Mouse (Mus musculus) left cerebral cortex, adult 18-20 months (tissue): ENCODE results near the gene Stx3. TPM values are rescaled to one million over a fixed set of nuclear protein-coding genes. Genes with fewer than 3 reads are reported as not detected.

Source experiments
- DNase-seq, 2 experiments: peaks; one replicate each; pipeline ENCODE4 v3.0.0; 2021 to 2022; ENCODE audit warnings: low spot score in 2 of 2, mixed read lengths in 1 of 2
- long read RNA-seq, 2 experiments: library from polyadenylated mRNA; stranded (forward); transcript quantifications; one replicate each; pipeline ENCODE4 v2.0.0; 2021
- total RNA-seq, 2 experiments: library from RNA; stranded (reverse); gene quantifications; 2 replicates each; pipeline ENCODE4 v1.2.3; 2021

Stx3 gene
- total RNA-seq = 10 to 100 TPM; 29.5 to 30.8 TPM
- long read RNA-seq, experiment 1, transcript Stx3-208 (11 exons, 1,018 nt) = major isoform, 11 of 38 reads
- long read RNA-seq, experiment 1, partial matches to known transcripts = 1 of 38 reads
- long read RNA-seq, experiment 1, other reads (novel, unspliced or antisense) = 18 of 38 reads
- long read RNA-seq, experiment 2, transcript Stx3-208 (11 exons, 1,018 nt) = major isoform, 15 of 38 reads
- long read RNA-seq, experiment 2, partial matches to known transcripts = 2 of 38 reads
- long read RNA-seq, experiment 2, other reads (novel, unspliced or antisense) = 12 of 38 reads

DNA sequence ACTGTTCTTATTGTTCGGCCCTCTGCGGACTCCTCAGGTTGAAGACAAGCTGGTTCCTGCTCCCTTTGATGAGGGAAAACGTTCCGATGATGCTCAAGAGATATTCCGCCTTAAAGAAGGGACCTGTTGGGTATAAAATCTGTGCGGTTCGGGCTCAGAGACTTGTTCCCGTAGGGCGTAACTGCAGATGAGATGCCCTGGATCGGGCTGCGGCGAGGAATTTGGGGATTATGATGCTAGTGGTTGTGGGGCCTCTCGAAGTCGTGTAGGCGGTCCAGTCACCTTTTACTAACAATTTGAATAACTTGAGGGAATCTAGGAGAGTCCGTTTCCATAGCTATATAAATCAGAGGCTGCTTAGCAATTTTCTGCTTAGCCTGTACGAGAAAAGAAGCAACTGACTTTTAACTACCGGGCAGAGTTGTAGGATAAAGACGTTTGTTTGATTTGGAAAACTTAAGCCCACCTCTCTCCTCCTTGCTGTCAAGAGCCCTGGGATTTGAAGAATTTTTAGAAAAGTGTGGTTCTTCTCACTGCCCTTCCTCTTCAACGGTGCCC lies at the start of gene Stx3:
TSS of gene Stx3 (minus strand) at position 261 of the 558 bp plus-strand sequence.
- DNase-seq = peak; percentile 9 to 21

DNA sequence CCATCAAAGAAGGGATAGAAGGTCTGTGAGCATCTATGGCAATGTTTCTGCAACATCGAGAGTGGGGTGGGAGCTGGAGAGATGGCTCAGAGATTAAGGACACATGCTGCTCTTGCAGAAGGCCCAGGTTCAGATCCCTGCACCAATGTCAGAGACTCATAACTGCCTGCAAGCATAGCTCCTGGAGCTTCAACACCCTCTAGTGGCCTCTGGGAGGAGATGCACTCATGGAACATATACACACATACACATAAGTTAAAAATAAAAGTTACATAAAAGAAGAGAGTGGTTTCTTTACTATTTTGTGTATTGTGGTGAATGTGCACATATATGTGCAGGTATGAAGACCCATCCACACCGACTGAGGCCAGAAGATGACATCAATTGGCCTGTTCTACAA lies 48.6 kb upstream of the Stx3 start:
- no peak for DNase-seq

DNA sequence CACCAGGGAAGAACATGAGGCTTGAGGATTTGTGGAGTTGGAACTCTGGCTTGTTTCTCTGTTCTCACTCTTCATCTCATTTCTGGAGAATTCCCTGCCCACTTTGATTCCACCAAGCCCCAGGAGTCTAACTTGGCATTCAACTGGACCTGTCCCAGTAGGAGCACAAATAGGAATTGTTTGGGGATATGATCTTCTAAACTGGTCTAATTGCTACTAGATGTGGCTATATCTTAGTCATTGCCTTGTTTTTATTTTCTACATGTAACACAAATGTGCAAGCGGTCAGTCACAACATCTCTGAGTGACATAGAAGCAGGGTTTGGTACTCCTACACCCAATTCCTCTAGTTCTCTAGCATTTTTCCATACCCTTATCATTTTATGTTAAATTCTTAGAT lies 41.8 kb upstream of the Stx3 start, which contains the start of gene Olfr1418:
TSS of gene Olfr1418 (minus strand) at position 101 of the 400 bp plus-strand sequence.
- no peak for DNase-seq

DNA sequence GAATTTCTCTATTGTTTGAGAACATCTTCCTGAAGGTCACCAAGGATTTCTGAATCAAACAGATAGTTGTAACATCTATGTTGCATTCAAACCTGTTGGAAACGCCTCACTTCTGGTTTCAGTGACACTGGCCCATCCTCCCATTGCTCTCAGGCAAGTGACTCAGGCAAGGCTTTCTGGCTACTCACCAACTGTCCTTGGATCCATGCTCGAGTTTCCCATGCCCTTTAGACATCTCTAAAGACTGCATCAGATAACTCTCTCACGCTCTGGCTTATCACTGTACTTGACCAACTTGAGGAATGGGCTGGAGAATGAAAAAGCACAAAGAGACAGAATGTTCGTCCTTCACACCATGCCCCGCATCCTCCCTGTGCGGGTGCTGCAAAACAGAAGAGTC lies 37.3 kb upstream of the Stx3 start:
- DNase-seq = no peak

DNA sequence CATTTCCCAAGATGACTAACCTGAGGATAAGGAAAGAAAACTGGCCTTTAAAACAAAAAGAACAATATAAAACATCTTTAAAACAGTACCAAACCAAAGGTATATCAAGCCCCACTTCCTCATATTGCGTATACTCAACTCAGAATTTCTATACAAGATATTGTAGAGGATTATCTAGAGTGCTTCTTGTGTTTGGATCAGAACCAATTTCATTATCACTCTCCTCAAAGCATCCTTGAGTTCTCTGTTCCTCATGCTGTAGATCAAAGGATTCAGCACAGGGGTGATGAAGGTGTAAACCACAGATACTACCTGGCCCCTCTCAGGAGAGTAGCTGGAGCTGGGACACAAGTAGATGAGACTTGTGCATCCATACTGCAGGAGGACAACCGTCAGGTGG lies 35.6 kb upstream of the Stx3 start:
- DNase-seq = no peak

DNA sequence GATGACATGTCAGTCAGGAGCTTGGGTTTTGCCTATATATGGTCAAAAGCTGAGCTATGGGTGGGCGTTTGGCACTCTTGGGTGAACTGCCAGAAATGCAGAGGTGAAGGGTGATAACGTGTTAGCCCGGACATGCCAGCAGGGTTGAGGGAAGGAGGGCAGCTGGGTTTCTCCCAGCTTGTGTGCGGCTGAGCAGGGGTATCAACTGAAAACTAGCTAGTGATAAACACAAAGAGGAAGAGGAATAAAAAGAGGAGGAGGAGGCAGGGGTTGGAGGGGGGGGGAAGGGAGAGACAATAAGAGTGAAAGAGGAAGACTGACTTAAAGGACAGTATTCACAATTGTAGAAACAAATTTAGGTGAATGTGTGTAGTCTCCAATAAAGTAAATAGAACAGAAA lies 33.4 kb upstream of the Stx3 start:
- no peak for DNase-seq

DNA sequence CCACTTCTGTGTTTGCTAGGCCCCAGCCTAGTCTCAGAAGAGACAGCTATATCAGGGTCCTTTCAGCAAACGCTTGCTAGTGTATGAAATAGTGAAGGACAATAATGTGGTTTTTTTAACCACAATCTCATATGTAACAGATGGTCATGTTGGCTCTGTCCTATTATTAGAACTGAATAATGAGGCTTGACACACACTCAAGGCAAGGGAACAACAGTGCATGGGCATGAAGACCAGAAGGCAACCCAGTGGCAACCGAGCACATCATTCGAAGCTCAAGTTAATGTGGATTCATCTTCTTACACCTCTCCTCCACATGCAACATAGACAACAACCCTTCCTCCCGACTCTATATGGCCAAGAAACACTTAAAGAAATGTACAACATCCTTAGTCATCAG lies 27.1 kb upstream of the Stx3 start:
- DNase-seq = no peak

DNA sequence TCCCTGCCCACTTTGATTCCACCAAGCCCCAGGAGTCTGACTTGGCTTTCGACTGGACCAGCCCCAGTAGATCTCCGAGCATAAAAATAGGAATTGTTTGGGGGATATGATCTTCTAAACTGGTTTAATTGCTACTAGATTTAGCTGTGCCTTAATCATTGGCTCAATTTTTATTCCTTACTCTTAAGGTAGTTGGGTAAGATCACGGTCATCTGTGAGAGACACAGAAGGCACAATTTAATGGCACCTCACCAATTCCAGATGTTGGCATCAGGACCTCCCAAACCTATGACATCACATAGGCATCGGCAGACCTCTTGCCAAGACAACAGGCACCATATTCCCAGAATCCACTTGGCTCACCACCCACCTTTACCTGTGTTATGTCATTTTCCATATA lies 19.9 kb upstream of the Stx3 start, which contains the start of gene Olfr1417:
TSS of gene Olfr1417 (minus strand) at position 101 of the 400 bp plus-strand sequence.
- DNase-seq = no peak

DNA sequence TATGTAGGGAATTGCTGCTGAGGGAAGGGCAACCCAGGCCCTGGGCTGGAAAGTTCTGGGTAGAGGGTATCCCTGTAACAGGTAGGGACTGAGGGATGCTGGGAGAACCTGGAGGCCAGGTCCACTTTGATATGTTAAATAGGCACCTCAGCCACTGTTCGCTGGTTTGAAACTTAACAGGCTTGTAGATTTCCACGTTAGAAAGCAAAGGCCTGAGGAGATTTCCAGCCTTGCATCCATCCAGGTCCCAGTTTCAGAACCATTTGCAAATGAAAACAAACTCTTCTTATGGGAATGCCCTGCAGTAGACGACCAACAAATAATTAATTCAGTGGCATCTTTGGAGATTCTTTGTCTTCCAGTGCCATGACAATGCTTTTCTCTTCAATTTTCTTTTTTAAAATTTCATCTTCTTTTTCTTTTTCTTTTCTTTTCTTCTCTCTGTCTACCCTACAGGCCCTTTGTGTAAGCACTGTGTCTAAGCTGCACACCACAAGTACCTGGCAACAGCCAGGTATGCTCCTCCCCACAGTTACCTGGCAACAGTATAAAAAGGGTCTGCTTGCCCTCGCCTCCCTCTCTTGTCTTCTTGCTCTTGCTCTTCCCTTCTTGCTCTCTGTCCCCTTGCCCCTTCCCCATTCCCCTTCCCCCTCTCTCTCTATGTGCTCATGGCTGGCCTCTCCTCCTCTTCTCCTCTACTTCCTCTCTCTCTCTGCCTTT lies 4.3 kb upstream of the Stx3 start:
- DNase-seq = no peak

DNA sequence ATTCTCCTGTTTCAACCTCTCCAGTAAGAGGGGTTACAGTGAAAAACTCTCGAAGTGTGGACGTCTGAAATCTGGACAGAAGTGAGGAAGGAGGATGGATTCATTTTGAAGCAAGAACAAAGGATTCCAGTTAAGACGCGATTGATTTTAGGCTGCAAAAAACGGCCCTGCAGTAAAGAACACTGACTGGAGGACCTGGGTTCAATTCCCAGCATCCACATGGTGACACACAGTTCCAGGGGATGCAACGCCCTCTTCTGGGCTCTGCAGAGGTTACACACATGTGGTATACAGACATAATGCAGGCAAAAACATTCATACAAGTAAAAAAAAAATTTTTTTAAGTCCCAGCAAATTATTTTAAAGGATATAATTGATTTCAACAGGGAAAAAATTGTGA lies 1.0 kb upstream of the Stx3 start:
- DNase-seq = no peak

DNA sequence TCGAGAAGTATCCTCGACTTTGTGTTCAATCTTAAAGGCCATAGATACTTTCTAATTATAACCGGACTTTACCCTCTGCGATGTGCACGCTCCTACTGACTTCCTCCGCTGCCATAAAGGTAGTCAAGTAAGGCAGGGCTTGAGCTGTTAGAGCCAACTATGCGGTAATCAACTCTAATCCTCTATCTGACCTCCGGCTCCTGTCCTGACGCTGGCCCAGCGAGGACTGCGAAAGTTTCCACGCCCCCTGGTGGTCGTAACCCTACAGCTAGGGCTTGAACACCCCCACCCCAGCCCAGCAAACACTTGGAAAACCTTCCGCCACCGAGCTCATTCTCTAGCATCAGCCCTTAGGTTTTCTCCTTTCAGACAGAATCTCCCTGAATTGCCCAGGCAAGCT lies 597 bp upstream of the Stx3 start:
- peak; percentile 53 to 63 for DNase-seq

DNA sequence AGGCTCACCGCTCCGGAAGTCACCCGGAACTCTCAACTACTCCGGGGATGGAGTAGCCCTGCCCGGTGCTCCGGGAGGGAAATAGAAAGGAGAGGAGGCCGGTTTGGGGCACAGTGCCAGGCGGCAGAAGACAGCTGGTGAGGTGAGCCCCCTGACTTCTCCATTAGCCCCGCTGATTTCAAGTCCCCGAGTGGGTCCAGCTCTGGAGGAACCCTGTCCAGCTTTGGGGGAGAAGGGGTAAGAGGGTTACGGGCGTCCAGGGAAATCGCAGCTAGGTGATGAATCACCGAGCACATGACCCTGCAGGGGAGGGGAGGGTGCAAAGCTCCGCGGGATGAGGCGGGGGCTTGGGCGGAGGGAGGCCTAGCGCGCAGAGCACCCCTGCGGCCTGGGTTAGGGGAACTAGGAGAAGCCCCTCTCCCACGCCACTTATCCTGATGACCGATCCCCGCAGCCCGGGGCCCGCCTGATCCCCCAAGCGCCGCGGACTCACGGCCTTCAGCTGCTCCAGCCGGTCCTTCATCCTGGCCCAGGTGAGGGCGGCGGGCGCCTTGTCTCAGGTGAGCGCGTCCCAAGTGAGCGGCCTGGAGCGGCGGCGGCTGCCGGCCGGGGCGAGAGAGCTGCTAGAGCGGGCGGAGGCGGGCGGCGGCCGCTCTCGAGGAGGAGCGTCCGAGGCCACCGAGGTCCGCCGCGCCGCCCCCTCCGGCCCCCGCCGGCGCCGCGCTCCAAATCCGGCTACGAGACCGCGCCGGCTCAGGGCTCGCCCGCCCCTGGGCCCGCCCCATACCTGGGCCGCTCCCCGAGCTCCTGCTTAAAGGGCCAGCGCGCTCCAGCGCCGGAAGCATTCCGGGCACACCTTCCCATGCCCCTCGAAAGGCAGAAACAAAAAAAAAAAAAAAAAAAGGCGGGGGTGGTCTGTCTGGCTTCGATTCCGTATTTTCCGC lies 732 bp downstream of the Stx3 start:
- DNase-seq = peak; percentile 42 to 67

DNA sequence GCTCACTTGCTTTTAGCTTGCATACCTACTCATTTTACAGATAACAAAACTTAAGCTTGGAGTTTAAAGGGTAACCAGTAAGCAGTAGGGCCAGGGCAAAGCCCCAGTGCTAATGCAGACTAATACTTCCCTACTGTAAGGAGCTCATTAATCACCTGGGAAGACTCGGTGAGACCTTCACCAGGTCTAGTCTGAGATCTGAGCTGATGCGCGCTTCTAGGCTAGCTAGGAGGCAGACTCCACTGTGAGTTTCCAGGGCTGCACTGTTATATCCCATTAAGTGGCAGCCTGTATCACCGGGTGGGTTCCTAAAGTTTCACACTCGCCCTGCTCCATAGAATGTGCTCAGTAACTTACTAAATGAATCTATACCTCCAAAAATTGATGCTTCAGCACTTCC lies 1.6 kb downstream of the Stx3 start:
- DNase-seq = no peak

DNA sequence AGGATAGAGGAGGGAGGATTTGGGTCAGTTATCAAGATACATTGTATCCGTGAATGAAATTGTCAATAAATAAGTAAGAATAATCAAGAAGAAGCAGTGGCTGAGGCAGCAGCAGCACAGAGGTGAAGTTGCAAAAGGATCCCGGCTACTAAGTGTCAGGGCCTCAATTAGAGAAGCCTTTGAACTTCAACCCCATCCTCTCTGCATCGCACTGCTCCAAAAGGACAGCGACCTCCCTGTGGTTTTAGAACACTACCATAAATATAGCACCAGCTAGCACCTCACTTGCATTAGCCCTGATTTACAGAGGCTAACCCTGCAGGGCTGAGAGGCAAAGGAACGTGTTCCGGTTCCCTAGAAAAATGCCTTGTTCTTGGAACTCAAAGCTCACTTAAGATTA lies 2.5 kb downstream of the Stx3 start:
- no peak for DNase-seq

DNA sequence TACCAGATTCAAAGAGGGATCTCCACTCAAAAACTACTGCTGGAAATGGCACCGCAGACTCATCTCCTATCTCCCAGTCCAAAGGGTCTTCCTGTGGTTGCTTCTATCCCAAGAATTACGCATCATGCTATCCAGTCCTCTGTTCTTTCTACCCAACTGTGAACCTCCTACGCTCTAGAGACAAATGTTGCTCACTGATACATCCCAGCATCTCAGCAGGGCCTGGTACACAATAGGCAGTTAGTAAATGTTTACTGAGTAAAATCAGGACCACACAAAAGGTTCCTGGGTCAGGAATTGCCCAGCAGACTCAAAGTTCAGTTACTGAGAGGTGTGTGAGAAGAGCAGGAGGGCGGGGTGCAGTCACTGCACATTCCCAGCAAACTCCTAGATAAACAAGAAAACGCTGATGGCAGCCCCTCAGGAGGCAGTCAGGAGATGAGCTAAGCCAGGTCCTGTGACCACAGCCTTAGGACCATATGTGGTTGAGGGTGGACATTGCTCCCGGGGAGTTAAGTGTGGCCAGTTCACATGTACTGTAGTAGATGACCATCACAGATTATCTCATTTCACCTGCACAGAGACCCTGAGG lies 4.4 kb downstream of the Stx3 start:
- DNase-seq = no peak

DNA sequence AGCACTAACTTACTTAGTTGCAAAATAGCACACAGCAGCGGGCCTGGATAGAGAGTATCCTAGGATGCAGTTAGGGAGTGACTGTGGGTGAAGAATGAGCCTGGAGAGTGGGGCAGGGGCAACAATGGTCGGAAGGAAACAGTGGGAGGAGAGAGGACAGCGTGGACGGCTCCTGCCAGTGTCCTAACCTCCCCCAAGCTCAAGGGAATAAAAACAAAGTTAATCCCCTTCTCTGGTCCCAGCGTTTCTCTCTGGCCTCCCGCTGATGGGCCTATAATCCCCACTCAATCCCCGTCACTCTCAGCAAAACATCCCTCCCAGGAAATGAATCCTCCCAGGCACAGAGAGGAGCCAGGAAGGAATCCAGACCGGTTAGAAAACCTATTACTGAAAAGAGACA lies 5.6 kb downstream of the Stx3 start:
- no peak for DNase-seq

DNA sequence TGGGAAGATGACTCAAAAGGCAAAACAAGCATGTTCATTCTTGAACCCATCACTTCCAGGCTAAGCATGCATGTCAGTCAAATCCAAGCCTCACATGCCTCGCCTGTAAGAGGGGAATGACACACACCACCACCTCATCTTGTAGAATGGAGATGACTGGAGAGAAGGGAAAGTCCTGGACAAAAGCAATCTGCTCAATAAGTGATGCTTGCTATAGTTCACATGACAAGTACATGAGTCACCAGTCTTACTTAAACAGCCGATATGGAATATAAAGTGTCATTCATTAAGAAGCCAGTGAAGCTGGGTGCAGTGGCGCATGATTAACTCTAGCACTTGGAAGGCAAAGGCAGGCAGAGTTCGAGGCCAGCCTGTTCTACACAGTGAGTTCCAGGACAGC lies 6.1 kb downstream of the Stx3 start:
- no peak for DNase-seq

DNA sequence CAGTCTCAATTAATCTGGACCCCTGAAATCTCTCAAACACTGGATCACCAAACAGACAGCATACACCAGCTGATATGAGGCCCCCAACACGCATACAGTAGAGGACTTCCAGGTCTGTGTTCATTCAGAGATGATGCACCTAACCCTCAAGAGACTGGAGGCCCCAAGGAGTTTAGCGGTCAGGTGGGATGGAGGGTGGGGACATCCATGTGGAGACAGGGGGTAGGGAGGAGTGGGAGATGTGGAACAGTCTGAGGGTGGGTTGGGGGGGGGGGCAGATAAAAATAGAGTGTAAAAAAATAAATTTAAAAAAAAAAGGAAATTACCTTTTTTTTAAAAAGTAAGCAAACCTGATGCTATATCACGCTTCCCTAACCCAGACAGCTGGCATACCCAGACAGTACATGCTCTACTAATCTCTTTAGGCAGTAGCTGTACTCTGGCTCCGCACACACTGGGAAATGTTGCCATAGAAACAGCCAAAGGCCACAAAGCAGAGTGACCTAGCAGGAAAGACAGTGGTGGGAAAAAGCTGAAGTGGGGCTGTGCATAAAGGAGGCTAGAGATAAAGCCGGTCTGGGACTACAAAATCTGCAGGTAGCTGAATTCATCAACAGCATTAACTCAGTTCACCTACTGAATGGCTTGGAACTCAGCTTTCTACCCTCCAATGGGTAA lies 7.4 kb downstream of the Stx3 start:
- no peak for DNase-seq

DNA sequence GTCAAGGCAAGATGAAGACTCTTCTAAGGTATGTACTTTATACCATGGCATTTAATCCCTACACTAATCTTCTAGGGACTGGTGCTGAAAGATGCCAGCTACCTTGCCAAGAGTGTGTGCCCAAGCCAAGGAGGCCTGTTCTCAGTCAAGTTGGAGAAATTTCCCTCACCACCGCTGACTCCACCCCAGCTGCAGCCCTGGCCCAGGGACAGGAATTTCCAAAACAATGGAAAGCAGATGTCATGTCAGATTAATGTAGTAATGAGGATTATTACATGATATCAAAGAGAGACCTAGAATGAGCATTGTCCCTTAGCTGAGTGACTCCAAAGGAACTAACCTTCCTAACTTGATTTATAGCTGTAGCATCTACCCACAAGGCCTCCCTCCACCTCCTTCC lies 8.3 kb downstream of the Stx3 start:
- DNase-seq = no peak

DNA sequence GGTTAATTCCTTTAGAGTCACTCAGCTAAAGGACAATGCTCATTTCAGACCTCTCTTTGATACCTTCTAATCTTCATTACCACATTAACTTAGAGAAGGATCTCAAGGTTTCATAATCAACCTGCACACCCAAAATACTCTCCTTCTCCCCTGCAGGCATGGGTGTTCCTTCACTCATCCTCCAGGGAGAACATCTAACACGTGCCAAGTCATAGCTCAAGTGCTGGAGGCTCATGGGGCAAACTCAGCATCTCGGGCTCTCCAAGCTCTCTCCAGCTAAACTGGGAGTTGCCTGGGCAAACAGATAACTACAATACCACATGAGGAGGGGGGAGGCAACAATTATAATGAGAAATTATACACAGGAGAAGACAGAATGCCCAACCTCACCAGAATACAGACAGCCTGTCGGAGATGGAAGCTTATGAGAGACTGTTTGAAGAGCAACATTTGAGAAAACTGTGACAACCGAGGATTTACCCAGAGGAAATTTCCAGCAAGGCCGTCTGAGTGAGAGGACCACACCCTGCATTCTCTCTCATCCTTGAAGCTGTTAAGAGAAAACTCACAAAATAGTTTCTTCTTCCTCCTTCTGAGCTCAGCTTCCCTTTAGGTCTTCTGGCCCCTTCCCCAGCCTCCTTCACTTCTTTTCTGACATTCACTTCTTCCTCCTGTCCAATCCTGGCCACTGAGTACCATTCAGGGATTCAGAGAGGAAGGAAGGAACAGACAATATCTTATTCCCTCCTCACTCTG lies 9.0 kb downstream of the Stx3 start:
- no peak for DNase-seq
